Mouse (Mus musculus) small intestine, adult 2 months (tissue): ENCODE results near the gene Gls.

Experiments
- CTCF ChIP-seq: fragments of 200-500 bp; IDR thresholded peaks from 2 replicates; pipeline ENCODE4 v1.5.1; 2012; ENCODE audit warnings: low read depth, mild to moderate bottlenecking, control low read depth, inconsistent platforms, low read length, moderate library complexity, mixed read lengths; ENCODE audit not compliant: insufficient replicate concordance, insufficient read length; ENCODE audit errors: extremely low read depth
- POLR2A ChIP-seq: fragments of 200-500 bp; IDR thresholded peaks from 2 replicates; pipeline ENCODE4 v1.6.1; 2012; ENCODE audit warnings: low read depth, mild to moderate bottlenecking, control low read depth, inconsistent platforms, low read length, moderate library complexity

GRCm38 (mm10) chr1:52142117-52142516 is 90.9 kb downstream of the Gls start:
- TF ChIP-seq CTCF (no peak), POLR2A (no peak)
